Mouse (Mus musculus): Measurements from ENCODE around the gene Lims1. TPM values are rescaled to one million over a fixed set of nuclear protein-coding genes. Genes with fewer than 3 reads are reported as not detected.

The Lims1 gene
- polyA plus RNA-seq, 3 experiments from 2014 or later: 96.1 to 111 (median 106) TPM

- no peak for ATAC-seq
Measured at GRCm38 (mm10) chr10:58385629-58386028, 62.4 kb downstream of the Lims1 start.

- no peak for ATAC-seq
Measured at GRCm38 (mm10) chr10:58386997-58387396, 63.7 kb downstream of the Lims1 start.

- ATAC-seq: no peak
Measured at GRCm38 (mm10) chr10:58388648-58389047, 65.4 kb downstream of the Lims1 start.

- ATAC-seq: no peak
Measured at GRCm38 (mm10) chr10:58389151-58389550, 65.9 kb downstream of the Lims1 start.

GRCm38 (mm10) chr10:58392435-58392834 lies 69.2 kb downstream of the Lims1 start:
- no peak for ATAC-seq

GRCm38 (mm10) chr10:58393026-58394014 lies 70.1 kb downstream of the Lims1 start:
- ATAC-seq: peak; percentile 98

- no peak for ATAC-seq
Measured at GRCm38 (mm10) chr10:58394170-58394569, 70.9 kb downstream of the Lims1 start.

- ATAC-seq: no peak
Measured at GRCm38 (mm10) chr10:58395315-58395714, 72.0 kb downstream of the Lims1 start.

GRCm38 (mm10) chr10:58395723-58396122 lies 72.5 kb downstream of the Lims1 start:
- no peak for ATAC-seq

GRCm38 (mm10) chr10:58396600-58396999 lies 73.3 kb downstream of the Lims1 start:
- ATAC-seq: no peak

- no peak for ATAC-seq
Measured at GRCm38 (mm10) chr10:58398941-58399340, 75.7 kb downstream of the Lims1 start.

GRCm38 (mm10) chr10:58401838-58402237 lies 78.6 kb downstream of the Lims1 start:
- no peak for ATAC-seq

- ATAC-seq: no peak
Measured at GRCm38 (mm10) chr10:58404639-58405038, 81.4 kb downstream of the Lims1 start.

GRCm38 (mm10) chr10:58405285-58405948 lies 82.2 kb downstream of the Lims1 start:
- ATAC-seq: no peak

- ATAC-seq: peak; percentile 92
Measured at GRCm38 (mm10) chr10:58405949-58406305, 82.7 kb downstream of the Lims1 start.

- no peak for ATAC-seq
Measured at GRCm38 (mm10) chr10:58412331-58412730, 89.1 kb downstream of the Lims1 start.

- no peak for ATAC-seq
Measured at GRCm38 (mm10) chr10:58412852-58413251, 89.6 kb downstream of the Lims1 start.

- no peak for ATAC-seq
Measured at GRCm38 (mm10) chr10:58416702-58417101, 93.4 kb downstream of the Lims1 start.

GRCm38 (mm10) chr10:58418290-58418971 lies 95.2 kb downstream of the Lims1 start:
- ATAC-seq: no peak

GRCm38 (mm10) chr10:58427930-58428329 lies 104.7 kb downstream of the Lims1 start:
- ATAC-seq: no peak

GRCm38 (mm10) chr10:58445850-58446249 lies 122.6 kb downstream of the Lims1 start:
- peak; percentile 7 for ATAC-seq

- ATAC-seq: peak; percentile 88
Measured at GRCm38 (mm10) chr10:58446384-58447279, 123.4 kb downstream of the Lims1 start, which contains the start of gene Ranbp2. Ranbp2 (plus strand) TSS chr10:58446920.

All from inflammation-experienced regulatory T-cells, adult 6 months (primary cell).